Mouse (Mus musculus) testis, adult 2 months (tissue): ENCODE measurements around the gene Vtn. TPM values are rescaled to one million over a fixed set of nuclear protein-coding genes. Genes with fewer than 3 reads are reported as not detected.

Experiments used
- H3K27ac ChIP-seq: fragments of 200-500 bp; 2 replicates; pipeline ENCODE4 v1.5.1; 2012; ENCODE audit warnings: low read depth, low read length; ENCODE audit not compliant: control insufficient read depth, insufficient read depth
- H3K27me3 ChIP-seq: fragments of 200-500 bp; 2 replicates; pipeline ENCODE4 v1.6.1; 2012; ENCODE audit warnings: mild to moderate bottlenecking, low read length, moderate library complexity; ENCODE audit not compliant: control insufficient read depth, insufficient read depth
- H3K36me3 ChIP-seq: fragments of 200-500 bp; 2 replicates; pipeline ENCODE4 v1.6.1; 2012; ENCODE audit warnings: mild to moderate bottlenecking, low read length; ENCODE audit not compliant: control insufficient read depth, insufficient read depth
- H3K4me1 ChIP-seq: fragments of 200-500 bp; 2 replicates; pipeline ENCODE4 v1.6.1; 2012; ENCODE audit warnings: low read length; ENCODE audit not compliant: control insufficient read depth, insufficient read depth
- H3K4me3 ChIP-seq: fragments of 200-500 bp; 2 replicates; pipeline ENCODE4 v1.5.1; 2012; ENCODE audit warnings: low read depth, mild to moderate bottlenecking, low read length, moderate library complexity, mixed read lengths; ENCODE audit not compliant: control insufficient read depth
- CTCF ChIP-seq: fragments of 200-500 bp; IDR thresholded peaks from 2 replicates; pipeline ENCODE4 v1.5.1; 2012; ENCODE audit warnings: low read depth, mild to moderate bottlenecking, inconsistent platforms, low read length, moderate library complexity; ENCODE audit not compliant: control insufficient read depth, insufficient read depth, insufficient replicate concordance
- POLR2A ChIP-seq: fragments of 200-500 bp; IDR thresholded peaks from 2 replicates; pipeline ENCODE4 v1.6.1; 2012; ENCODE audit warnings: low read depth, mild to moderate bottlenecking, inconsistent platforms, low read length, moderate library complexity; ENCODE audit not compliant: control insufficient read depth
- polyA plus RNA-seq: library from polyadenylated mRNA; depleted of rRNA; stranded (reverse); fragments of >200 nt; gene quantifications from 2 replicates; pipeline ENCODE4 v1.2.3, GENCODE M21; 2012; rRNA removed

Gene Vtn
- polyA plus RNA-seq, 1 experiment: 0.78 TPM

DNA sequence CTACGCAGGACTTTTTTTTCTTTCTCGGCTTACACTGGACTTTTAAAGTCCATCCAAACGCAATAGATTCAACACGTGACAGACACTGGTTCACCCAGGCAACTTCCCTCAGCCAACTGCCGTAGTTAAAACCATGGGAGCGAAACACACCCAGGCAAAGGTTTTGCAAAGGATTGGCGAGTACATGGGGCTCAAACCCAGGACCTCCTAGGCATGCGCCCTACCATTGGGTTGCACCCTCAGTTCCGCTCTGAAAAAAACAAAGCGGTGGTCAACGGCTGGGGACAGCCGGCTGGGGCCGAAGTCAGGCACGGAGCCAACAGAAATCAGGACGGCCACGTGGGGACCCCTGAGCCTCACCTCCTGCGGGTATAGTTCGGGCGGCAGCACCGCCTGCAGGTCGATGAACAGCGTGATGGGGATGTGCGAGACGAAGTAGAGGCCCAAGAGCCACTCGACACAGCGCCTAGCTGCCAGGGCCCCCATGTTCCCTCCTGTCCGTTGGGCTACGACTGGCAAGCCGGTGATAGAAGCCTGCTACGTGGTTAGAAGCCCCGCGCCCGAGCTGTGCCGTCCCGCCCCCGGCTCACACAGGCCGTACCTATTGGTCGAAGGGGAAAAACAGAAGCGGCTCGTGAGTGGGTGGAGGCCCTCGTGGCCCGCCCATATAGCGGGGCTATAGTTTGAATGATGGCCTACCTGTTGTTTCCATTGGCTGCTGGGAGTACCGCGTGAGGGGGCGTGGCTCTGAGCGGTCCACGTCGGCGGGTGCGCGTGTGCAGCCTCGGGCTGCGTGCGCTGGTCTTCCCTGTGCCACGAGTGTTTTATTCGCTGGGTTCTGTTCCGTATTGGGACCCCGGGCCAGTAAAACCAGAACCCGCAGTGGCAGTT lies 51.5 kb downstream of the Vtn start, which contains the start of gene Tmem97:
Gene Tmem97, minus strand, starts transcription at position 610 of the 891 bp plus-strand sequence.
- TF ChIP-seq POLR2A (peak; percentile 90), CTCF (peak; percentile 10; the same call in 1 of the 2 replicates)
- Histone ChIP-seq H3K4me3 (peak within 1 kb of the TSS; percentile 96), H3K4me1 (peaks cover 6% of the 10 kb centered on the region), H3K27ac (peak within 1 kb of the TSS; percentile 99), H3K27me3 (no peaks in the 10 kb centered on the region), H3K36me3 (no peaks in the 10 kb centered on the region)

DNA sequence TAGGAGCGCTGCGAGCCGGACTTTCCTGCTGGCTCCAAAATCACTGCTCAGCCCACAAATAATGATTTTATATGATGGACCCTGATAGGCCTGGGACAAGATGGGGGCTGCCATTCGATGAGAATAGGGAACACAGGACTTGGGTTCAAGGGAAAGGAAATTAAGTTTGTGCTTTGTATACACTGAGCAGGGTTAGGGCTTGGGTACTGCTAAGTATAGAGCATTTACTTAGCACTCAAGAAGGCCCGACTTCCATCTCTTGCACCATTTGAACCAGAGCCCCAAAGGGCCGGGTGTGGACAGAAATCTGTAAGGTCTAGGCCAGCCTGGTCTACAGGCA lies 52.1 kb downstream of the Vtn start:
- Histone ChIP-seq H3K27ac (peak overlapping the region; percentile 96), H3K36me3 (no peaks in the 10 kb centered on the region), H3K4me1 (peaks cover 6% of the 10 kb centered on the region), H3K4me3 (peak overlapping the region; percentile 96), H3K27me3 (no peaks in the 10 kb centered on the region)
- no peak for TF ChIP-seq POLR2A
- no peak for TF ChIP-seq CTCF

Other genes starting within 250 kb of the Vtn start
- gene 2610507B11Rik, start 237.3 kb upstream of the Vtn start, polyA plus RNA-seq: 125 and 133 TPM in 2 replicates
- gene BC030499, start 208.2 kb upstream of the Vtn start, polyA plus RNA-seq: 0.22 and 0.28 TPM in 2 replicates
- 54.3 and 56.0 TPM in 2 replicates for gene Spag5, start 197.6 kb upstream of the Vtn start, polyA plus RNA-seq
- gene Aldoc, start 176.1 kb upstream of the Vtn start, polyA plus RNA-seq: 5.8 and 7.4 TPM in 2 replicates
- 57.4 and 69.7 TPM in 2 replicates for gene Pigs, start 170.7 kb upstream of the Vtn start, polyA plus RNA-seq
- gene Unc119, start 155.6 kb upstream of the Vtn start, polyA plus RNA-seq: 47.2 and 66.7 TPM in 2 replicates
- gene Foxn1, start 112.5 kb upstream of the Vtn start, polyA plus RNA-seq: not detected in 2 replicates
- gene Slc13a2, start 76.9 kb upstream of the Vtn start, polyA plus RNA-seq: 2.8 and 3.1 TPM in 2 replicates
- gene Slc46a1, start 33.4 kb upstream of the Vtn start, polyA plus RNA-seq: 7.7 and 7.8 TPM in 2 replicates
- 2.5 TPM in 2 replicates for gene Sarm1, start 1.3 kb upstream of the Vtn start, polyA plus RNA-seq
- gene Sebox, start 4.4 kb downstream of the Vtn start, polyA plus RNA-seq: not detected in 2 replicates
- 16.0 and 19.2 TPM in 2 replicates for gene Tmem199, start 13.1 kb downstream of the Vtn start, polyA plus RNA-seq
- gene Poldip2, start 13.1 kb downstream of the Vtn start, polyA plus RNA-seq: 111 and 129 TPM in 2 replicates
- gene Tnfaip1, start 37.2 kb downstream of the Vtn start, polyA plus RNA-seq: 9.8 and 10.0 TPM in 2 replicates
- gene Ift20, start 37.3 kb downstream of the Vtn start, polyA plus RNA-seq: 62.1 and 64.8 TPM in 2 replicates
- 491 and 534 TPM in 2 replicates for gene Tmem97, start 51.7 kb downstream of the Vtn start, polyA plus RNA-seq
- 10.8 and 12.0 TPM in 2 replicates for gene Nlk, start 198.3 kb downstream of the Vtn start, polyA plus RNA-seq